Mouse (Mus musculus) heart, embryonic 12.5 days (tissue): Measurements from ENCODE around the gene H2al2a. TPM values are rescaled to one million over a fixed set of nuclear protein-coding genes. Genes with fewer than 3 reads are reported as not detected.

Experiments
- ATAC-seq: fragments of 200-750 bp; cut with Nextera tagmentation; 2 replicates; pipeline ENCODE4 v1.8.0; 2017; ENCODE audit warnings: moderate TSS enrichment, moderate library complexity; ENCODE audit not compliant: insufficient number of reproducible peaks, low FRiP score
- H3K27ac ChIP-seq: fragments of 300-500 bp; sonication (generic); 2 replicates; pipeline ENCODE4 v1.5.1; 2016; ENCODE audit warnings: mild to moderate bottlenecking, moderate library complexity; ENCODE audit not compliant: poor library complexity, severe bottlenecking
- H3K27me3 ChIP-seq: fragments of 300-500 bp; sonication (generic); replicated peaks from 2 replicates; pipeline ENCODE4 v1.6.1; 2016; ENCODE audit warnings: mild to moderate bottlenecking, moderate library complexity
- H3K36me3 ChIP-seq: fragments of 300-500 bp; sonication (generic); 2 replicates; pipeline ENCODE4 v1.6.1; 2016; ENCODE audit warnings: mild to moderate bottlenecking, moderate library complexity
- H3K4me1 ChIP-seq: fragments of 300-500 bp; sonication (generic); replicated peaks from 2 replicates; pipeline ENCODE4 v1.6.1; 2016; ENCODE audit warnings: mild to moderate bottlenecking
- H3K4me2 ChIP-seq: fragments of 300-500 bp; sonication (generic); 2 replicates; pipeline ENCODE4 v1.6.1; 2016; ENCODE audit warnings: mild to moderate bottlenecking, moderate library complexity
- H3K4me3 ChIP-seq: fragments of 300-500 bp; sonication (generic); 2 replicates; pipeline ENCODE4 v1.5.1; 2016; ENCODE audit warnings: mild to moderate bottlenecking
- H3K9ac ChIP-seq: fragments of 300-500 bp; sonication (generic); 2 replicates; pipeline ENCODE4 v1.6.1; 2016; ENCODE audit warnings: mild to moderate bottlenecking, moderate library complexity
- H3K9me3 ChIP-seq: fragments of 300-500 bp; sonication (generic); replicated peaks from 2 replicates; pipeline ENCODE4 v1.6.1; 2016; ENCODE audit warnings: mild to moderate bottlenecking, moderate library complexity
- WGBS: fragments of 180-500 bp; shearing (Covaris S2); methylation state at CpG from one replicate; pipeline ENCODE4 v1.1.7; 2016; 5-methylcytosine and 5-hydroxymethylcytosine counted together
- polyA plus RNA-seq: library from polyadenylated mRNA; unstranded; fragments of >200 nt; fragmentation: Nextera tagmentation; extraction: Ambion mirVana; gene quantifications from 2 replicates; pipeline ENCODE4 v1.2.1, GENCODE M21; 2016

The H2al2a gene
- polyA plus RNA-seq, 1 experiment from 2014 or later = not detected

- WGBS = under 1% methylated on average over 44 of the region's 44 CpGs
- peak overlapping the region; percentile 71 for H3K4me3 ChIP-seq
- no peaks in the 10 kb centered on the region for H3K9me3 ChIP-seq
- H3K27ac ChIP-seq = peak overlapping the region; percentile 50; the same call in 1 of the 2 replicates
- H3K36me3 ChIP-seq = no peaks in the 10 kb centered on the region
- no peaks in the 10 kb centered on the region for H3K27me3 ChIP-seq
- peak overlapping the region; percentile 97 for H3K4me2 ChIP-seq
- H3K4me1 ChIP-seq = peaks cover 8% of the 10 kb centered on the region; the same call in 1 of the 2 replicates
- peak overlapping the region; percentile 95 for H3K9ac ChIP-seq
- 0 out of 2 replicates have a peak, but pooled peaks have one; percentile 13 for ATAC-seq
Observed at GRCm38 (mm10) chr2:18026116-18026947, 29.6 kb upstream of the H2al2a start.

- peak overlapping the region; percentile 95 for H3K9ac ChIP-seq
- no peak for ATAC-seq
- H3K27ac ChIP-seq = peak overlapping the region; percentile 50; the same call in 1 of the 2 replicates
- H3K4me2 ChIP-seq = peak overlapping the region; percentile 97
- H3K4me3 ChIP-seq = peak overlapping the region; percentile 71
- peaks cover 3% of the 10 kb centered on the region; the same call in 1 of the 2 replicates for H3K4me1 ChIP-seq
- no peaks in the 10 kb centered on the region for H3K27me3 ChIP-seq
- H3K9me3 ChIP-seq = no peaks in the 10 kb centered on the region
- WGBS = 2% methylated on average over 14 of the region's 14 CpGs
- no peaks in the 10 kb centered on the region for H3K36me3 ChIP-seq
Observed at GRCm38 (mm10) chr2:18025781-18026115, 29.0 kb upstream of the H2al2a start.

GRCm38 (mm10) chr2:18025116-18025515, 28.4 kb upstream of the H2al2a start:
- H3K4me3 ChIP-seq = no peak overlapping the region; the same call in 1 of the 2 replicates

GRCm38 (mm10) chr2:18022886-18023285, 26.1 kb upstream of the H2al2a start:
- no peak overlapping the region for H3K4me2 ChIP-seq
- H3K4me1 ChIP-seq = peaks cover 3% of the 10 kb centered on the region; the same call in 1 of the 2 replicates
- WGBS = 58% methylated on average over 1 of the region's 1 CpGs
- H3K4me3 ChIP-seq = no peak overlapping the region
- no peaks in the 10 kb centered on the region for H3K27me3 ChIP-seq
- ATAC-seq = no peak
- H3K36me3 ChIP-seq = no peaks in the 10 kb centered on the region
- H3K9ac ChIP-seq = no peak overlapping the region
- no peaks in the 10 kb centered on the region for H3K9me3 ChIP-seq
- H3K27ac ChIP-seq = no peak overlapping the region

More at GRCm38 (mm10) chr2:18025116-18025515, 28.4 kb upstream of the H2al2a start:
- Histone ChIP-seq H3K4me1 (peaks cover 3% of the 10 kb centered on the region; the same call in 1 of the 2 replicates), H3K27ac (no peak overlapping the region), H3K4me2 (no peak overlapping the region), H3K9me3 (no peaks in the 10 kb centered on the region), H3K9ac (no peak overlapping the region), H3K27me3 (no peaks in the 10 kb centered on the region), H3K36me3 (no peaks in the 10 kb centered on the region)
- no peak for ATAC-seq
- WGBS = 53% methylated on average over 5 of the region's 5 CpGs

- no peak overlapping the region for H3K9ac ChIP-seq
- H3K4me1 ChIP-seq = no peaks in the 10 kb centered on the region
- H3K36me3 ChIP-seq = no peaks in the 10 kb centered on the region
- H3K27ac ChIP-seq = no peak overlapping the region
- H3K9me3 ChIP-seq = 0 out of 2 replicates have a peak, but pooled peaks cover 3% of the 10 kb centered on the region
- WGBS = 79% methylated on average over 1 of the region's 1 CpGs
- no peak overlapping the region for H3K4me3 ChIP-seq
- no peak for ATAC-seq
- H3K4me2 ChIP-seq = no peak overlapping the region
- no peaks in the 10 kb centered on the region for H3K27me3 ChIP-seq
Observed at GRCm38 (mm10) chr2:18019122-18019521, 22.4 kb upstream of the H2al2a start.

- Histone ChIP-seq H3K27ac (no peak overlapping the region), H3K9me3 (0 out of 2 replicates have a peak, but pooled peaks cover 3% of the 10 kb centered on the region), H3K4me1 (no peaks in the 10 kb centered on the region), H3K27me3 (no peaks in the 10 kb centered on the region), H3K9ac (no peak overlapping the region), H3K36me3 (no peaks in the 10 kb centered on the region), H3K4me3 (no peak overlapping the region), H3K4me2 (no peak overlapping the region)
- no peak for ATAC-seq
- 90% methylated on average over 6 of the region's 6 CpGs for WGBS
Observed at GRCm38 (mm10) chr2:18017321-18017720, 20.6 kb upstream of the H2al2a start.

GRCm38 (mm10) chr2:18016639-18017038, 19.9 kb upstream of the H2al2a start:
- H3K27me3 ChIP-seq = no peaks in the 10 kb centered on the region
- no peak overlapping the region for H3K27ac ChIP-seq
- no peaks in the 10 kb centered on the region for H3K36me3 ChIP-seq
- no peaks in the 10 kb centered on the region for H3K4me1 ChIP-seq
- H3K4me3 ChIP-seq = no peak overlapping the region
- H3K4me2 ChIP-seq = no peak overlapping the region
- no peak for ATAC-seq
- H3K9ac ChIP-seq = no peak overlapping the region
- 89% methylated on average over 1 of the region's 1 CpGs for WGBS
- 0 out of 2 replicates have a peak, but pooled peaks cover 3% of the 10 kb centered on the region for H3K9me3 ChIP-seq

- ATAC-seq = no peak
- Histone ChIP-seq H3K4me3 (no peak overlapping the region), H3K4me2 (no peak overlapping the region), H3K27me3 (no peaks in the 10 kb centered on the region), H3K9me3 (0 out of 2 replicates have a peak, but pooled peaks cover 3% of the 10 kb centered on the region), H3K36me3 (no peaks in the 10 kb centered on the region), H3K9ac (no peak overlapping the region), H3K4me1 (no peaks in the 10 kb centered on the region), H3K27ac (no peak overlapping the region)
- 64% methylated on average over 3 of the region's 3 CpGs for WGBS
Observed at GRCm38 (mm10) chr2:18015581-18015980, 18.8 kb upstream of the H2al2a start.

- Histone ChIP-seq H3K9me3 (0 out of 2 replicates have a peak, but pooled peaks cover 3% of the 10 kb centered on the region), H3K4me3 (no peak overlapping the region), H3K4me1 (no peaks in the 10 kb centered on the region), H3K4me2 (no peak overlapping the region), H3K27me3 (no peaks in the 10 kb centered on the region), H3K27ac (no peak overlapping the region), H3K36me3 (no peaks in the 10 kb centered on the region), H3K9ac (no peak overlapping the region)
- 60% methylated on average over 3 of the region's 3 CpGs for WGBS
- no peak for ATAC-seq
Observed at GRCm38 (mm10) chr2:18012866-18013265, 16.1 kb upstream of the H2al2a start.

- no peak overlapping the region for H3K4me2 ChIP-seq
- 80% methylated on average over 6 of the region's 6 CpGs for WGBS
Observed at GRCm38 (mm10) chr2:18011226-18011625, 14.5 kb upstream of the H2al2a start.

GRCm38 (mm10) chr2:18005137-18005536, 8.4 kb upstream of the H2al2a start:
- Histone ChIP-seq H3K27ac (no peak overlapping the region), H3K9ac (no peak overlapping the region), H3K4me2 (peak overlapping the region; percentile 44), H3K36me3 (no peaks in the 10 kb centered on the region), H3K4me1 (0 out of 2 replicates have a peak, but pooled peaks cover 6% of the 10 kb centered on the region), H3K4me3 (0 out of 2 replicates have a peak overlapping the region, but pooled peaks have one; percentile 6), H3K9me3 (no peaks in the 10 kb centered on the region; the same call in 1 of the 2 replicates), H3K27me3 (no peaks in the 10 kb centered on the region)
- 26% methylated on average over 8 of the region's 8 CpGs for WGBS
- no peak for ATAC-seq

More at GRCm38 (mm10) chr2:18011226-18011625, 14.5 kb upstream of the H2al2a start:
- Histone ChIP-seq H3K9ac (no peak overlapping the region), H3K9me3 (no peaks in the 10 kb centered on the region), H3K27ac (no peak overlapping the region), H3K4me1 (no peaks in the 10 kb centered on the region), H3K27me3 (no peaks in the 10 kb centered on the region), H3K4me3 (no peak overlapping the region), H3K36me3 (no peaks in the 10 kb centered on the region)
- no peak for ATAC-seq
